Comparison of ENCODE assay signal across 12 mouse cellular contexts in the genomic region with DNA sequence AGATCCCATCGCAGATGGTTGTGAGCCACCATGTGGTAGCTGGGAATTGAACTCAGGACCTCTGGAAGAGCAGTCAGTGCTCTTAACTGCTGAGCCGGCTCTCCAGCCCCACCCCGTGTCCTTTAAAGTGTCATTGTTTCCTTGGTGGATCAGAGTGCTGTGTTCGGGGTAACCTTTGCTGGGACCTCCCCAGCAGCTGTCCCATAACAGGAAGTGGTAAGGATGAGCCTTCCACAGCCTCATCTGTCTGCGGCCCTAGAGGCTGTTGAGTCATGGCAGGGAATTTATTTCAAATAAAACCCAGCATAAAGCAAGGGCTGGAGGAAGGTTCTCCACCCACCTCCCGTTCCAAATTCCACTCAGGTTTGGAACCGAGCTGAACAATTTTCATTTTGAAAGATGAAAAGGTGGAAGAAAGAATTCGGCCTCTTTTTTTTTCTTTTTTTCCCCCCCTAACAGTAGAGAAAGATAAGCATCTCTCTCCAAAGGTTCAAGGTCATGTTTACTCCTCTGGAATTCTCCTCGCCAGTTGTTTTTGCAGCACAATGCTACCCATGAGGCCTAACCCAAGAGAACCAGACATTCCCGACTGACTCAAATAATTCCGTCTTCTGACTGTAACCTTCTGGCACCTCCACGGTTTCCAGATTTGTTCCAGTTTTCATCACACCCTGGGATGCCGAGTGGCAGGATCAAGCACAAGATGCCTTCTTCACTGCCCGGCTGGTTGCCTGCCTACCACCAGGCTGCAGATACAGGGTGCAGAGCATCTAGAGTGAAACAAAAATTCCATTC.
DNase-seq lines count a peak whose midpoint lies in the region; ATAC-seq and TF ChIP-seq lines count a peak whose summit lies in the region.
"Had no signal": no experiment of that assay in that cellular context is flagged by ENCODE, and none has a peak within 500 bp of the region (broad histone marks: within the 10 kb centered on the region; RNA-seq: fewer than 3 reads in every experiment).

No protein-coding gene starts in this region.

- 61% methylated on average over 14 of the region's 14 CpGs for WGBS in kidney, embryonic 16.5 days
- 72% methylated on average over 14 of the region's 14 CpGs for WGBS in kidney, adult 2 months

- no peak for TF ChIP-seq POLR2A in kidney, adult 2 months (IDR thresholded peaks at IDR 0.05; ENCODE audit: low read depth, low read length)

- no peak overlapping the region for H3K9ac ChIP-seq in kidney, embryonic 16.5 days (replicated peaks; ENCODE audit: low read length)
- H3K9ac ChIP-seq: hindbrain, embryonic 13.5 days had no signal

- no peaks in the 10 kb centered on the region for H3K27me3 ChIP-seq in kidney, embryonic 16.5 days (ENCODE audit: insufficient read depth, low read length)
- no peaks in the 10 kb centered on the region for H3K27me3 ChIP-seq in kidney, adult 2 months (replicated peaks; ENCODE audit: control insufficient read depth, insufficient read depth, low read length)
- H3K27me3 ChIP-seq: hindbrain, embryonic 13.5 days had no signal

- no peaks in the 10 kb centered on the region for H3K36me3 ChIP-seq in kidney, embryonic 16.5 days (ENCODE audit: insufficient read depth, low read length)
- H3K36me3 ChIP-seq in kidney, adult 2 months (ENCODE audit: control insufficient read depth, insufficient read depth, low read length): no peaks in the 10 kb centered on the region
- H3K36me3 ChIP-seq: hindbrain, embryonic 13.5 days had no signal

- H3K27ac ChIP-seq in kidney, embryonic 16.5 days (ENCODE audit: low read length): peak overlapping the region; percentile 25; the same call in 1 of the 2 replicates
- no peak overlapping the region for H3K27ac ChIP-seq in kidney, adult 2 months (ENCODE audit: insufficient read depth, low read depth, low read length)
- H3K27ac ChIP-seq: hindbrain, embryonic 13.5 days had no signal

- H3K4me3 ChIP-seq in kidney, embryonic 16.5 days (ENCODE audit: low read length): no peak overlapping the region
- no peak overlapping the region for H3K4me3 ChIP-seq in kidney, adult 2 months (ENCODE audit: insufficient read depth, low read depth, low read length)
- H3K4me3 ChIP-seq: hindbrain, embryonic 13.5 days had no signal

- no peak overlapping the region for H3K4me2 ChIP-seq in kidney, embryonic 16.5 days (replicated peaks; ENCODE audit: low read depth, low read length)
- H3K4me2 ChIP-seq: heart, embryonic 11.5 days; hindbrain, embryonic 13.5 days had no signal

- no peak for DNase-seq in kidney, adult 2 months
- peak; percentile 65 for DNase-seq in T-cell, adult 2 months (ENCODE audit: low spot score)
- peak; percentile 47 for DNase-seq in thymus, postnatal 25 days
- DNase-seq in layer of hippocampus, postnatal 10 days (ENCODE audit: low spot score in 2 of 2): no peak
- no peak for DNase-seq in right cerebral cortex, postnatal 25 days
- DNase-seq: kidney, postnatal 14 days had no signal

- no peaks in the 10 kb centered on the region for H3K9me3 ChIP-seq in kidney, embryonic 16.5 days (ENCODE audit: low read length)
- H3K9me3 ChIP-seq: hindbrain, embryonic 13.5 days had no signal

- no peak for TF ChIP-seq CTCF in kidney, adult 2 months (conservative IDR thresholded peaks at IDR 0.05; ENCODE audit: insufficient read depth, insufficient read length, low read depth, low read length)

- 0 out of 2 replicates have a peak, but pooled peaks cover 3% of the 10 kb centered on the region for H3K4me1 ChIP-seq in kidney, embryonic 16.5 days (ENCODE audit: insufficient read depth, low read length)
- no peaks in the 10 kb centered on the region for H3K4me1 ChIP-seq in kidney, adult 2 months (ENCODE audit: control insufficient read depth, insufficient read depth, low read length)
- H3K4me1 ChIP-seq: hindbrain, embryonic 13.5 days had no signal

- ATAC-seq in kidney, embryonic 16.5 days (ENCODE audit: low FRiP score, low TSS enrichment): no peak
- peak; percentile 51 for ATAC-seq in megakaryocyte, adult 5-6 weeks (ENCODE audit: poor library complexity, severe bottlenecking)
- no peak for ATAC-seq in erythroid progenitor cell, adult 5-6 weeks (replicated peaks; ENCODE audit: low FRiP score, poor library complexity, severe bottlenecking)
- ATAC-seq: lung, postnatal 0 days had no signal

Comparison
In these comparisons a context has a peak if more than half of its experiments do, and no peak if none do; other contexts are left out.
1. DNase-seq: peak in T-cell, adult 2 months (single experiment) and thymus, postnatal 25 days (single experiment); none in kidney, adult 2 months (single experiment), layer of hippocampus, postnatal 10 days (0 of 2) and right cerebral cortex, postnatal 25 days (single experiment).